Mouse (Mus musculus): ENCODE results near the gene Tmem98.

Tmem98 gene

GRCm38 (mm10) chr11:80854908-80855307 lies 44.9 kb downstream of the Tmem98 start:
- no peak for DNase-seq (ENCODE audit: low spot score)

DNA sequence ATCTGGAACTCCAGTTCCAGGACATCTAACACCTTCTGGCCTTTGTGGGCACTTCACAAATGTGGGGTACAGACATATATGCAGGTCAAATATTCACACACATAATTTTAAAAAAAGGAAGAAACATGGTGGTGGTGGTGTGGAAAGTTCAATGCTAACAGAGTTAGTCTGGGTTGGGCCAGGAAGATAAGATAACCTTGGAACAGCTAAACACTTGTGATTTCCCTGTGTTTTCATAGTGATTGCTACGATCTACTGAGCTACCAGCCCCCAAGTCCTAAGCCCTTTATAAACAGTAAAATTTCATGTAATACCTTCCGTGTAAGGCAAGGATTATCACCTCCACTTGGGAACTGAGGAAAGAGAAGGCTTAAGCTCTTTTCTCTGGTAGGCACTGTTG lies 46.9 kb downstream of the Tmem98 start:
- no peak for DNase-seq (ENCODE audit: low spot score)

GRCm38 (mm10) chr11:80858065-80858464 lies 48.1 kb downstream of the Tmem98 start, which contains the start of gene Spaca3:
Spaca3 (plus strand) TSS chr11:80858365.
- no peak for DNase-seq (ENCODE audit: low spot score)

GRCm38 (mm10) chr11:80862941-80863340 lies 53.0 kb downstream of the Tmem98 start:
- DNase-seq (ENCODE audit: low spot score) = no peak

GRCm38 (mm10) chr11:80868039-80868438 lies 58.1 kb downstream of the Tmem98 start:
- DNase-seq (ENCODE audit: low spot score) = no peak
